Mouse (Mus musculus): Measurements from ENCODE around the gene Hlcs. TPM values are rescaled to one million over a fixed set of nuclear protein-coding genes. Genes with fewer than 3 reads are reported as not detected.

Gene Hlcs
- total and polyA plus RNA-seq, 2 experiments from 2014 or later: 5.8 to 6.8 TPM

DNA sequence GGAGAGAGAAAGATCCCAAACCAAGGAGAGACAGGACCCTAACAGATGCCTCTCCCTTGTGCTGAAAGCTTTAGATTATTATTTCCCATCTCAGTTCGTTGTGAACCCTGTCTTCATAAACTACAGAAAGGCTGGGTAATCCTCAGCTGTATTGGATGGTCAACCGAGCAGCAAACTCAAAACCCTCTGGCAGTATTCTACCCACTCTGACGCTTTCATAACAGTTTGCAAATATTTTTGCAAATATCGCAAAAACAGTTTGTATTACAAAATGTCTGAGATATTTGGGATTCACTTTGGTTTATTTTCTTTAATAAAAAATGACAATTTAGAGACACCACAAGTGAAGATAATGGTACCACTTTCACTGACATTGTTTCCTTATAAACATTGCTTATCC lies 1.4 kb downstream of the Hlcs start:
- H3K9me3 ChIP-seq (ENCODE audit: low read length): no peaks in the 10 kb centered on the region
- H3K4me3 ChIP-seq (ENCODE audit: low read depth, low read length): peak overlapping the region; percentile 61
- H3K27ac ChIP-seq (ENCODE audit: low read depth, low read length): peak overlapping the region; percentile 99
- H3K4me2 ChIP-seq (ENCODE audit: low read depth): peak overlapping the region; percentile 58
- ATAC-seq (no peak), DNase-seq (peak; percentile 24)
- 63% methylated on average over 4 of the region's 4 CpGs for WGBS
- no peak for TF ChIP-seq CTCF (IDR thresholded peaks at IDR 0.05; ENCODE audit: low read depth)
- H3K36me3 ChIP-seq (ENCODE audit: insufficient read depth): no peaks in the 10 kb centered on the region
- H3K9ac ChIP-seq: peak overlapping the region; percentile 85
- no peaks in the 10 kb centered on the region for H3K27me3 ChIP-seq (ENCODE audit: insufficient read depth, low read length)
- H3K4me1 ChIP-seq (ENCODE audit: insufficient read depth): 0 out of 2 replicates have a peak, but pooled peaks cover 6% of the 10 kb centered on the region

DNA sequence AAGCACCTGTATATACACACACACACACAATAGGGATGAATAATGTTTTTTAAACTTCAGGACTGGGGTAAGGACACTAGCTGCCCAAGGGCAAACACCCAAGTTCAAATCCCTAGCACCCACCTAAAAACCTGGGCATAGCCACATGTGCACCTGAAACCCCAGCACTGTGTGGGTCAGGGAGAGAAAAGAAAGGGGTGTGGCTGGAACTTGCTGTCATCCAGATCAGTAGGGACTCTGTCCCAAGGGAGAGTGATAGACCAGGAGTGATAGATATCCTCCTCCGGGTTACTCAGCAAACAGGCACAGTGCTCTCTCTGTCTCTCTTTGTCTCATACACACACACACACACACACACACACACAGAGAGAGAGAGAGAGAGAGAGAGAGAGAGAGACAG lies 2.0 kb downstream of the Hlcs start:
- H3K4me1 ChIP-seq (ENCODE audit: insufficient read depth): 0 out of 2 replicates have a peak, but pooled peaks cover 6% of the 10 kb centered on the region
- no peak overlapping the region for H3K4me2 ChIP-seq (ENCODE audit: low read depth)
- WGBS: 70% methylated on average over 1 of the region's 1 CpGs
- ATAC-seq (no peak), DNase-seq (no peak)
- H3K27me3 ChIP-seq (ENCODE audit: insufficient read depth, low read length): no peaks in the 10 kb centered on the region
- no peaks in the 10 kb centered on the region for H3K36me3 ChIP-seq (ENCODE audit: insufficient read depth)
- H3K27ac ChIP-seq (ENCODE audit: low read depth, low read length): peak overlapping the region; percentile 99
- H3K4me3 ChIP-seq (ENCODE audit: low read depth, low read length): no peak overlapping the region
- no peaks in the 10 kb centered on the region for H3K9me3 ChIP-seq (ENCODE audit: low read length)
- TF ChIP-seq CTCF (IDR thresholded peaks at IDR 0.05; ENCODE audit: low read depth): no peak
- H3K9ac ChIP-seq: peak overlapping the region; percentile 85

DNA sequence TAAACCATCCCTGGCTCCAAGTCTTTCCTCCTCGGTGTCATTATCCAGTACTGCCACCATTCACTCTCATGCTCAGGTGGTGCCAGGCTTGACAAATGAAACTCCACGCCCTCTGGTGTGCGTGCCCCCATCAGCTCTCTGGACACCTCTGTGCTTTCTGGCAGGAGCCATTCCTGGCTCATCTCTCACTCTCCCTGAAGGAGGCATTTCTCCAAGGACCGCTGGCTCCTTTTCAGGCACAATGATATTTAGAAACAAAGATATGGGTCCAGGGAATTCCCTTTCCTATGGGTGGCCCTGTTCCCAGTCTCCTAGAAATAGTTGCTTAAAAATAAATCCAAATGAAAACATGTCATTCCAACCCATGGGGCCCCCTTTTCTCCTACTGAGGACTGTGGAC lies 4.3 kb downstream of the Hlcs start:
- 88% methylated on average over 4 of the region's 4 CpGs for WGBS
- no peak overlapping the region for H3K9ac ChIP-seq
- no peak for TF ChIP-seq CTCF (IDR thresholded peaks at IDR 0.05; ENCODE audit: low read depth)

DNA sequence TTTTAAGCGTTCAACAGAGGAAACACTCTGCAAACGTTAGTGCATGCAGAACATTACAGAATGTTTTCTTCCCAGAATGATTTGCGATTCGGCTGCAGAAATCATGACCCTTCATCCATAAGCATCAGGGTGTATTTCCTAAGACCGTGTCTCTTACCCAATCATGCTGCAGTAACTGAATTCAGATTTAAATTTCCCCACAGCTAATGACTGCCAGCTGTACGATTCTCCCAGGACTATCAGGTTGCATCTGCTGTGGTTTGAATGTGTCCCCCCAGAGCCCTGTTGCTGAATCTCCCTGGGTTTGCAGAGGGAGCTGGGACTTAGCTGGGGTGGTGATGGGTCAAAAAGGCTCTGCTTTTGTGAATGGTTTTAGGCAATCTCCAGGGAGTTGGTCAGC lies 5.4 kb downstream of the Hlcs start:
- TF ChIP-seq CTCF (IDR thresholded peaks at IDR 0.05; ENCODE audit: low read depth): no peak
- H3K9me3 ChIP-seq (ENCODE audit: low read length): no peaks in the 10 kb centered on the region
- no peak overlapping the region for H3K9ac ChIP-seq
- 0 out of 2 replicates have a peak, but pooled peaks cover 3% of the 10 kb centered on the region for H3K4me1 ChIP-seq (ENCODE audit: insufficient read depth)
- H3K27ac ChIP-seq (ENCODE audit: low read depth, low read length): peak overlapping the region; percentile 57
- ATAC-seq (no peak), DNase-seq (peak; percentile 14)
- H3K4me3 ChIP-seq (ENCODE audit: low read depth, low read length): no peak overlapping the region
- H3K27me3 ChIP-seq (ENCODE audit: insufficient read depth, low read length): no peaks in the 10 kb centered on the region
- H3K36me3 ChIP-seq (ENCODE audit: insufficient read depth): no peaks in the 10 kb centered on the region
- 32% methylated on average over 6 of the region's 6 CpGs for WGBS
- 0 out of 2 replicates have a peak overlapping the region, but pooled peaks have one; percentile 8 for H3K4me2 ChIP-seq (ENCODE audit: low read depth)

More for the DNA sequence above, 4.3 kb downstream of the Hlcs start:
- DNase-seq: no peak
- no peak for ATAC-seq
- no peaks in the 10 kb centered on the region for H3K27me3 ChIP-seq (ENCODE audit: insufficient read depth, low read length)
- no peak overlapping the region for H3K27ac ChIP-seq (ENCODE audit: low read depth, low read length)
- no peak overlapping the region for H3K4me2 ChIP-seq (ENCODE audit: low read depth)
- H3K9me3 ChIP-seq (ENCODE audit: low read length): no peaks in the 10 kb centered on the region
- H3K4me3 ChIP-seq (ENCODE audit: low read depth, low read length): no peak overlapping the region
- 0 out of 2 replicates have a peak, but pooled peaks cover 5% of the 10 kb centered on the region for H3K4me1 ChIP-seq (ENCODE audit: insufficient read depth)
- H3K36me3 ChIP-seq (ENCODE audit: insufficient read depth): no peaks in the 10 kb centered on the region

DNA sequence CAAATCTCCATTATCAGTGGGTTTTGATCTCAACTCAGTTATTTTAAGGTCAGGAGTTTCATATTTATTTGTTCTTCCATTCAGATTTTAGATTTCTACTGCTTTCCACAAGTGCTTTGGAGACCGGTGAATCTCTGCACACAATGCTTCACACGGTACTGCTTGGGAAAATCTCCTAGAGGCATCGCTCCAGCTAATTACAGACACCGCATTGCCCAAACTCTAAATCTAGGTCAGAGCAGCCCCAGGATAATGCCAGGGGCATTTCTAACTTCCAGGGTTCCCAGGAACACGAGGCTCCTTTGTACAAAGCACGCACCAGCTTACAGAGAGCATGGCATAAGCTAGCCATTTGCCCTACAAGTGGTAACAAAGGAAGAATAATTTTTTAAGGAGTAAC lies 5.8 kb downstream of the Hlcs start:
- no peak for TF ChIP-seq CTCF (IDR thresholded peaks at IDR 0.05; ENCODE audit: low read depth)
- Histone ChIP-seq H3K27ac (ENCODE audit: low read depth, low read length) (peak overlapping the region; percentile 57), H3K36me3 (ENCODE audit: insufficient read depth) (no peaks in the 10 kb centered on the region), H3K9ac (no peak overlapping the region), H3K4me1 (ENCODE audit: insufficient read depth) (0 out of 2 replicates have a peak, but pooled peaks cover 6% of the 10 kb centered on the region), H3K27me3 (ENCODE audit: insufficient read depth, low read length) (no peaks in the 10 kb centered on the region), H3K4me3 (ENCODE audit: low read depth, low read length) (no peak overlapping the region), H3K4me2 (ENCODE audit: low read depth) (0 out of 2 replicates have a peak overlapping the region, but pooled peaks have one; percentile 8), H3K9me3 (ENCODE audit: low read length) (no peaks in the 10 kb centered on the region)
- ATAC-seq (no peak; the same call in 1 of the 2 replicates), DNase-seq (peak; percentile 21)
- 24% methylated on average over 6 of the region's 6 CpGs for WGBS

DNA sequence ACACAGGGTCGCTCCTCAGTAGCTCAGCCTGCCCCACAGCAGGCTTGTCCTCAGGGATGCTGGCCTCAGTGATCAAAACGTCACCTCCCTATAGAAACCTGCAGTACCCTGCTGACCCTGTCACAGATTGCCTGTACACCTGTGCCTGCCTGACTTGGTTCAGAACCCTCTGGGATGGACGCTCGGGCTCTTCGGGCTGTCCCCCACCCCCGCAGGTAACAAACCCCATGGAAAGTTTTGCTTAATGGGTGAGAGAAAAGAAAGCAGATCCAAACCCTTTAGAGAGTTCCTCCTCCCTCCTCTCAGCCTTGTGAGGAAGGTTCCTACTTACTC lies 10.2 kb downstream of the Hlcs start:
- TF ChIP-seq CTCF (IDR thresholded peaks at IDR 0.05; ENCODE audit: low read depth): no peak

DNA sequence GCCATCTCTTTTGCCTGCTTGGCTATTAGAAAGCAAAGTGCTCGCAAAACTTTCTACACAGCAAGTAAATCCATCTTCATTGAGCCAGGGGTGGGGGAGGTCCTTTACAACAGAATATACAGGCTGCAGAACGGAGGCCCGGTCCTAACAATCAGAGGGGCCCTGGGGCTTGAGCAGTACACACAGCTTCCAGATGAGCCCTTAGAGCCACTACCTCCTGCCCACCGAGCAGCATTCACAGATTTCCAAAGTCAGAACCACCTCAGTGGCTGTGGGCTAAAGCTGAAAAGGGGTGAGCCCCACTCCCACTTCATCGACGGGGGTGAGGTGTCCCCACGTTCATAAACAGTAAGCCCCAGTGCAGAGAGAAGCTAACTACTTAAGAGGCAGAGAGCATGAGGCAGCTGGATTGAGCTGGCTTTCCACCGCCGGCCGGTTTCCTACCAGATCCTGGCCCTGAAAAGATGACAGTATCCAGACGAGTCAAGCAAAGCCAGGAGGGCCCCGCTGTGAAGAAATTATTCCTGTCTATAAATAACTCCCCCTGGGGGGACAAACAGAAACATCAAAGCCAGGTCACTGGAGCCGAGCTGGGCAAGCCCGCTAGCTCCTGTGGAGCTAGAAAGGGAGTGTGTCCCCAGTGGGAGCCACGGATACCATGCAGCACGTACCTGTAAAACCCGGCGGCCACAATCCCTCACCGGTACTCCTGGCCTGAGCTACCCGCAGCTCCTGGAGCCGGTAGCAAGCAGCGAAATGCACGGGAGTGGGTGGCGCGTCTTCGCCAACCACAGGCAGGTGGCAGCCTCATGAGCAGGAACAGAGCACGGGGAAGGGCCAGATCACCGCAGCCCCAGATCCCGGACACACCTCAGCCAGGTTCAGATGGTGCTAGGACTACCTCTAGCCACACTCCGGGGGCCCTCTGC lies 10.8 kb downstream of the Hlcs start:
- H3K27ac ChIP-seq (ENCODE audit: low read depth, low read length): no peak overlapping the region
- 7% methylated on average over 30 of the region's 30 CpGs for WGBS

More for the DNA sequence above, 10.2 kb downstream of the Hlcs start:
- 0 out of 2 replicates have a peak, but pooled peaks cover 11% of the 10 kb centered on the region for H3K4me1 ChIP-seq (ENCODE audit: insufficient read depth)
- H3K27me3 ChIP-seq (ENCODE audit: insufficient read depth, low read length): no peaks in the 10 kb centered on the region
- ATAC-seq (no peak; the same call in 1 of the 2 replicates), DNase-seq (no peak)
- peak overlapping the region; percentile 46 for H3K4me2 ChIP-seq (ENCODE audit: low read depth)
- H3K9ac ChIP-seq: peak overlapping the region; percentile 39; the same call in 1 of the 2 replicates
- WGBS: 26% methylated on average over 6 of the region's 6 CpGs
- 0 out of 2 replicates have a peak overlapping the region, but pooled peaks have one; percentile 19 for H3K4me3 ChIP-seq (ENCODE audit: low read depth, low read length)
- no peaks in the 10 kb centered on the region for H3K36me3 ChIP-seq (ENCODE audit: insufficient read depth)
- no peak overlapping the region for H3K27ac ChIP-seq (ENCODE audit: low read depth, low read length)
- H3K9me3 ChIP-seq (ENCODE audit: low read length): no peaks in the 10 kb centered on the region

More for the DNA sequence above, 10.8 kb downstream of the Hlcs start:
- peak; percentile 38 for DNase-seq
- no peaks in the 10 kb centered on the region for H3K9me3 ChIP-seq (ENCODE audit: low read length)
- TF ChIP-seq CTCF (IDR thresholded peaks at IDR 0.05; ENCODE audit: low read depth): peak; percentile 50
- H3K36me3 ChIP-seq (ENCODE audit: insufficient read depth): no peaks in the 10 kb centered on the region
- no peaks in the 10 kb centered on the region for H3K27me3 ChIP-seq (ENCODE audit: insufficient read depth, low read length)
- peak overlapping the region; percentile 46 for H3K4me2 ChIP-seq (ENCODE audit: low read depth)
- H3K9ac ChIP-seq: peak overlapping the region; percentile 39
- 0 out of 2 replicates have a peak, but pooled peaks cover 11% of the 10 kb centered on the region for H3K4me1 ChIP-seq (ENCODE audit: insufficient read depth)
- H3K4me3 ChIP-seq (ENCODE audit: low read depth, low read length): peak overlapping the region; percentile 19; the same call in 1 of the 2 replicates
- ATAC-seq: peak; percentile 75
